Mouse (Mus musculus): ENCODE measurements around the gene Ormdl3. TPM values are rescaled to one million over a fixed set of nuclear protein-coding genes. Genes with fewer than 3 reads are reported as not detected.

Ormdl3 gene
- total RNA-seq, 2 experiments from 2014 or later, result 44.6 to 49.4 TPM

- no peak for DNase-seq (ENCODE audit: low spot score in 2 of 2)
- intact Hi-C loops (cut with DNase I), result no loop called here
These were observed 3.6 kb upstream of the Ormdl3 start for GRCm38 (mm10) chr11:98590548-98591445.

GRCm38 (mm10) chr11:98589306-98589705 is 2.1 kb upstream of the Ormdl3 start:
- DNase-seq (ENCODE audit: low spot score in 2 of 2), result no peak
- intact Hi-C loops (cut with DNase I), result no loop called here

GRCm38 (mm10) chr11:98588833-98589281 is 1.7 kb upstream of the Ormdl3 start:
- intact Hi-C loops (cut with DNase I), result no loop called here

GRCm38 (mm10) chr11:98587684-98588546 is 747 bp upstream of the Ormdl3 start:
- peak; percentile 34 to 69 for DNase-seq (ENCODE audit: low spot score in 2 of 2)
- intact Hi-C loops (cut with DNase I), result no loop called here

More at GRCm38 (mm10) chr11:98588833-98589281, 1.7 kb upstream of the Ormdl3 start:
- no peak for DNase-seq (ENCODE audit: low spot score in 2 of 2)

- intact Hi-C loops (cut with DNase I), result no loop called here
- peak; percentile 21 to 24 for DNase-seq (ENCODE audit: low spot score in 2 of 2)
These were observed 879 bp downstream of the Ormdl3 start for GRCm38 (mm10) chr11:98586087-98586891.

- intact Hi-C loops (cut with DNase I), result no loop called here
- DNase-seq (ENCODE audit: low spot score in 2 of 2), result no peak
These were observed 2.5 kb downstream of the Ormdl3 start for GRCm38 (mm10) chr11:98584629-98585177.

GRCm38 (mm10) chr11:98584146-98584545 is 3.0 kb downstream of the Ormdl3 start:
- intact Hi-C loops (cut with DNase I), result no loop called here
- DNase-seq (ENCODE audit: low spot score in 2 of 2), result no peak

- intact Hi-C loops (cut with DNase I), result no loop called here
- DNase-seq (ENCODE audit: low spot score in 2 of 2), result no peak
These were observed 3.6 kb downstream of the Ormdl3 start for GRCm38 (mm10) chr11:98583571-98583970.

GRCm38 (mm10) chr11:98583265-98583552 is 4.0 kb downstream of the Ormdl3 start:
- no peak for DNase-seq (ENCODE audit: low spot score in 2 of 2)
- intact Hi-C loops (cut with DNase I), result no loop called here

GRCm38 (mm10) chr11:98582551-98583264 is 4.5 kb downstream of the Ormdl3 start:
- DNase-seq (ENCODE audit: low spot score in 2 of 2), result no peak
- intact Hi-C loops (cut with DNase I), result no loop called here

- intact Hi-C loops (cut with DNase I), result no loop called here
These were observed 5.2 kb downstream of the Ormdl3 start for GRCm38 (mm10) chr11:98582030-98582388.

GRCm38 (mm10) chr11:98581286-98582029 is 5.7 kb downstream of the Ormdl3 start:
- intact Hi-C loops (cut with DNase I), result no loop called here
- no peak for DNase-seq (ENCODE audit: low spot score in 2 of 2)

More at GRCm38 (mm10) chr11:98582030-98582388, 5.2 kb downstream of the Ormdl3 start:
- DNase-seq (ENCODE audit: low spot score in 2 of 2), result no peak

GRCm38 (mm10) chr11:98580301-98581121 is 6.7 kb downstream of the Ormdl3 start:
- intact Hi-C loops (cut with DNase I), result no loop called here
- no peak for DNase-seq (ENCODE audit: low spot score in 2 of 2)

- DNase-seq (ENCODE audit: low spot score in 2 of 2), result no peak
- intact Hi-C loops (cut with DNase I), result no loop called here
These were observed 9.4 kb downstream of the Ormdl3 start for GRCm38 (mm10) chr11:98577776-98578175.

- intact Hi-C loops (cut with DNase I), result no loop called here
- DNase-seq (ENCODE audit: low spot score in 2 of 2), result no peak
These were observed 17.7 kb downstream of the Ormdl3 start for GRCm38 (mm10) chr11:98569461-98569860.

- intact Hi-C loops (cut with DNase I), result no loop called here
These were observed 18.8 kb downstream of the Ormdl3 start for GRCm38 (mm10) chr11:98568326-98568725.

GRCm38 (mm10) chr11:98563921-98564414 is 23.2 kb downstream of the Ormdl3 start:
- no peak for DNase-seq (ENCODE audit: low spot score in 2 of 2)
- intact Hi-C loops (cut with DNase I), result no loop called here

More at GRCm38 (mm10) chr11:98568326-98568725, 18.8 kb downstream of the Ormdl3 start:
- DNase-seq (ENCODE audit: low spot score in 2 of 2), result no peak
